Mouse (Mus musculus) ES-Bruce4 (cell line): ENCODE data around the gene Zfp865.

Experiments used
- CTCF ChIP-seq: IDR thresholded peaks from one replicate; pipeline ENCODE4 v1.8.1; 2011; ENCODE audit warnings: low read depth, low read length
- POLR2A ChIP-seq: IDR thresholded peaks from one replicate; pipeline ENCODE4 v1.8.1; 2011; ENCODE audit warnings: low read length; ENCODE audit not compliant: insufficient read depth

DNA sequence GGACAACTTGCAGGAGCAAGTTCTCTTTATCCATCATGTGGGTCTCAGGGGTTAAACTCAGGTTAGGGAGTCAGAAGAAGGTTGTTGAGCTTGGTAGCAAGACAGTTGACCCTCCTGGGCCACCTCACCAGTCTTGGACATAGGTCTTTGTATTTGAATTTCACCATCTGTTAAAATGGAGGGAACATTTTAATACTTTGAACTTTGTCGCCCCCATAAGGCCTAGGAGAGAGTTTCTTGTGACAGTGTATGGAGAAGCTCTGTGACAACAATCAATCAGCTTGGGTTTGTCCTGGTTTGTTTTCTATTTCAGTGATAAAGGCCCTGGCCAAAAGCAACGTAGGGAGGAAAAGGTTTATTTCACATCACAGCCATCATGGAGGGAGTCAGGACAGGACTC, 27.1 kb downstream of the Zfp865 start:
- no peak for TF ChIP-seq CTCF
- TF ChIP-seq POLR2A: no peak
